Mouse (Mus musculus): ENCODE results near the gene Polh.
A peak's percentile ranks its signal among the peaks of the same experiment; 100 is the strongest.

The Polh gene

DNA sequence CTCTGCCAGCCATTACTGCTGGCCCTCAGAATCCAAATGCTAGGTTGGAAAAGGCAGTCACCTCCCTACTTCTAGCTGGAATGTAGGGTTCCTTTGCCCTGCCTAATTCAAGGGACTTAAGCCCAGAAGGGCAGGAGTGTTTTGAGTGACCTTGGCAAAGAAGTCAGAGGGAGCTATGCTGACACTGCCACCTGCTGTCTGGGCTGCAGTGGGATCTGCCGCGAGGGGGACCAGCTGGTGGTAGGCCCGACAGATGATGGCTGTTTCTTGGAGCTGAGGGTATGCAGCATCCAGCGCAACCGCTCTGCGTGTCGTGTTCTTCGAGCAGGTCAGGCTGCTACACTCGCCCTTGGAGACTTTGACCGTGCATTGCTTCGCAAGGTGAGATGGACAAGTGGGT is 35.4 kb downstream of the Polh start:
- no peak for DNase-seq (ENCODE audit: low spot score)

- DNase-seq (ENCODE audit: low spot score), result no peak
Measured at GRCm38 (mm10) chr17:46166270-46166669, 36.2 kb downstream of the Polh start.

DNA sequence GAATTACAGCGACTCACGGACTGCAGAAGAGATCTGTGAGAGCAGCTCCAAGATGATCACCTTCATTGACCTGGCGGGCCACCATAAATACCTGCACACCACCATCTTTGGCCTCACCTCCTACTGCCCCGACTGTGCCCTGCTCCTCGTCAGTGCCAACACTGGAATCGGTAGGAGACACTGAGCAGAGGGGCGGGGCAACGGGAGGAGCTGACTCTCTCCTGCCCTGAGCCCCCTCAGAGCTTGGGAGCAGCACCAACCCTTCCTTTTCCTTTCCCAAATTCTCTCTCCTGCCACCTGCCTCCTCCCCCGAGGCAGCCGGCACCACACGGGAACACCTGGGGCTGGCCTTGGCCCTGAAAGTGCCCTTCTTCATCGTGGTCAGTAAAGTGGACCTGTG is 37.0 kb downstream of the Polh start:
- DNase-seq (ENCODE audit: low spot score), result no peak

GRCm38 (mm10) chr17:46164791-46165190 is 37.7 kb downstream of the Polh start:
- no peak for DNase-seq (ENCODE audit: low spot score)

GRCm38 (mm10) chr17:46164301-46164700 is 38.1 kb downstream of the Polh start:
- DNase-seq (ENCODE audit: low spot score), result no peak

- no peak for DNase-seq (ENCODE audit: low spot score)
Measured at GRCm38 (mm10) chr17:46162951-46163421, 39.5 kb downstream of the Polh start.

GRCm38 (mm10) chr17:46162551-46162950 is 39.9 kb downstream of the Polh start:
- no peak for DNase-seq (ENCODE audit: low spot score)

GRCm38 (mm10) chr17:46161710-46162109 is 40.7 kb downstream of the Polh start:
- DNase-seq (ENCODE audit: low spot score), result no peak

- no peak for DNase-seq (ENCODE audit: low spot score)
Measured at GRCm38 (mm10) chr17:46161179-46161578, 41.3 kb downstream of the Polh start.

- peak; percentile 65 for DNase-seq (ENCODE audit: low spot score)
Measured at GRCm38 (mm10) chr17:46160686-46161085, 41.8 kb downstream of the Polh start, which contains the start of gene Gtpbp2. TSS of gene Gtpbp2 (plus strand) at chr17:46161032.

DNA sequence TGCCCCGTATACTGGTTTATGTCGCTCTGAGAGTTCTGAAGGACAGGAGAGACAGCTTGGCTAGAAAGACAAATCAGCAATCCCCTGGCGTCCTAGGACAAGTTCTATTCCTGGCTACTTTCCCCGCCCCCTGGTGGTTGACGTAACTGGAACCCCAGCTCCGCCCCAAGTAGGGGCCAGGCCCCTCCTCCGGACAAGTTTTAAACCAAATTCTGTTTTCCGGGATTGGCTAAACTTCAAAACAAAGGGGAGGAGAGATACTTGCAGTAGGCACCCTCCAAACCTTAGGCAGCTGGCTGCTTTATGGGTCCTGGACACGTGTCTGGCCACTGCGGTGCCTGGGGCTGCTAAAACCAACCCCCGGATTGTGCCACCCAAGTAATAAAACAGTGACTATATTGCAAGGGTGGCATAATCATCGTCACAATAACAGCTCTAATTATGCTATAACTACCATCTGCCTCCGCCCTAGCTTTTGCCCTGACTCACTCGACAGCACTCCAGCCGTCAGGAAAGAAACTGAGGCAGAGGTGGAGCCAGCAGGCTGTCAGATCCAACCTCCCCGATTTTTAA is 42.3 kb downstream of the Polh start:
- peak; percentile 69 for DNase-seq (ENCODE audit: low spot score)

DNA sequence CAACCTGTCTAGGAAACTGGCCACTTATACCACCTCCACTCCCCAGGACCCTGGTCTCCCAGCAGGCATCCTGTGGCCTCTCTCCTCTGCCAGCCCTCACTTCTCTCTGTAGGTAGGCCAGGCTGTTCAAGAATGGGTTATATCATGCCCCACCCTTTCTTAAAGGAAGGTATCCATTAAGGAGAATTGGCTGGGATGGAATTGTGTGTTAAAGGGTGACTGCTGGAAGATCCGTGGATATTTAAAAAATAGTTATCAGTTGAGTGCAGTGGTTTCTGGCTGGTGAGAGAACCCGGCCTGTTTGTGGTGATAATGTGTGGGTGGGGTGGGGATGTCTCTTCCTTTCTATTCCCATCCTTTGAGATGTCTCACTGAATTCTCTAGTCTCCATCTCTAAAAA is 43.2 kb downstream of the Polh start:
- DNase-seq (ENCODE audit: low spot score), result no peak

GRCm38 (mm10) chr17:46157131-46157530 is 45.3 kb downstream of the Polh start:
- DNase-seq (ENCODE audit: low spot score), result no peak

GRCm38 (mm10) chr17:46156680-46157079 is 45.8 kb downstream of the Polh start:
- DNase-seq (ENCODE audit: low spot score), result no peak

- no peak for DNase-seq (ENCODE audit: low spot score)
Measured at GRCm38 (mm10) chr17:46154336-46154735, 48.1 kb downstream of the Polh start.

DNA sequence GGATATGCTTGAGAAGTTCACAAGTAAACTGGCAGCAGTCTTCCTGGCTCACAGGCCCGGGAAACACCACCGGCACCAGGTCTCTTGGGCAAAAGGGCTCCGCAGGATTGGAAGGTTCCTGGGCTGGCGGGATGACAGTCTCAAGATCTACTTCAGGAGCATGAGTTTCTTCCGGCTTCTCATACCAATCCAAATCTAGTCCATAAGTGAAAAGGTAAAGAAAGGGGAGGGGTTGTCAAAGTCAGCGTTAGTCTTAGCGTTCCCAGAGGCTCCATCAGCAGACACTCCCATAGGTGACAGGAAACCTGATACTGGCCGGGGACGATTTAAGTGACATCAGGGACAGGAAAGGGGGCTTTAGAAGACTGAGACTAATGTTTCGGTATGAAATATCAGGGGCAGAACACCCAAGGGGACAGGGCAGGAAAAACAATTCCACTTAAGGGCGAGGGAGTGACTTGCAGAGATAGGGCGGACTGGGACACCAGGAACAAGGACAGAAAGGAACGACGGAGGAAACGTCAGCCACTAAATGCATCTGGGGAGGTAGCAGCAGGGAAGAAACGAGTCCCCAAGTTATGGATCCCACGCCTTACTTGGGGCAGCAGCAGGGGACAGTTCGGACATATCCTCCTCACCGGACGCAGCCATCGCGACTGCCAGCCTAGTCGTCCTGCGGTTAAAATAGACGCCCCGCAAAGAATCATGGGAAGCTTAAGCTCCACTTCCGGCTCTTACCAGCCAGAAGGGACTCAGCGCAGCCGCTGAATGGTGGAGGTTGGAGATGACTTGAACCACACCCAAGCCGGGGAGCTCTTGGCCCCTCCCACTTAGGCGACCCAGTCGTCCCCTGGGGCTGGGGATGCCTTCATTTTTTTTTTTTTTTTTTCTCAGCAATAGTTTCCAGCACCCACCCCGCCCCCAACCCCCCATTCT is 49.3 kb downstream of the Polh start, which contains the start of gene Mad2l1bp:
TSS of gene Mad2l1bp (minus strand) at position 707 of the 936 bp plus-strand sequence.
- peak; percentile 43 for DNase-seq (ENCODE audit: low spot score)

GRCm38 (mm10) chr17:46143578-46144423 is 58.6 kb downstream of the Polh start, which contains the start of gene Rsph9:
TSS of gene Rsph9 (minus strand) at chr17:46144216.
- peak; percentile 44 for DNase-seq (ENCODE audit: low spot score)

- no peak for DNase-seq (ENCODE audit: low spot score)
Measured at GRCm38 (mm10) chr17:46139872-46140271, 62.6 kb downstream of the Polh start.

DNA sequence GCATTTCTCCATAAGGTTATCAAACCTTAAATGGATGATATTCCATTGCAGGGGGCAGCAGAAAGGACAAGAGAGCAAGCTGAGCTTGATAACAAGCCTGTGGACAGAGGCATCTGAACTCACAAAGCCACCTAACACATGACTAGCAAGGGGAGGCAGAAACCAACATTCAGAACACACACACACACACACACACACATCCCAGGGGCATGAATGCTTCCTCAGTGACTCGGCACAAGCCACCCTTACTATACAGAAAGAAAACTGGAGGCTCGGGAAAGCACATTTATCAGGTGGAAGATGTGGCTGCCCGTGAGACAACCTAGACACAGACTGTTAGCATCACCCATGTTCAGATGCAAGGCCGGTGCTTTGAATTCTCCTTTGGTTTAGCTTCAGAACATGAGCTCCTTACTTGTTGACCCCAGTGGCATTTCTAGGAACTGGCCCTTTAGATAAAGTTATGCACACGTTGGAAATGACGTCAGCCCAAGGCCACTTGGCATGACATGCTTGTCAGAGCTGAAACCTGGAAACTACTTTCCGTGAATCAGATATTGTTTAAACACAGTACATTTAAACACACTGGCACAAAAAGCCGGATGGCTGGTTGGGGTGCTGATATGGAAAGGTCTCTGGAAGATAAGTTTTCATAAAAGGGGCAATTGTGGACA is 63.7 kb downstream of the Polh start:
- DNase-seq (ENCODE audit: low spot score), result no peak

- no peak for DNase-seq (ENCODE audit: low spot score)
Measured at GRCm38 (mm10) chr17:46132862-46133261, 69.6 kb downstream of the Polh start.

DNA sequence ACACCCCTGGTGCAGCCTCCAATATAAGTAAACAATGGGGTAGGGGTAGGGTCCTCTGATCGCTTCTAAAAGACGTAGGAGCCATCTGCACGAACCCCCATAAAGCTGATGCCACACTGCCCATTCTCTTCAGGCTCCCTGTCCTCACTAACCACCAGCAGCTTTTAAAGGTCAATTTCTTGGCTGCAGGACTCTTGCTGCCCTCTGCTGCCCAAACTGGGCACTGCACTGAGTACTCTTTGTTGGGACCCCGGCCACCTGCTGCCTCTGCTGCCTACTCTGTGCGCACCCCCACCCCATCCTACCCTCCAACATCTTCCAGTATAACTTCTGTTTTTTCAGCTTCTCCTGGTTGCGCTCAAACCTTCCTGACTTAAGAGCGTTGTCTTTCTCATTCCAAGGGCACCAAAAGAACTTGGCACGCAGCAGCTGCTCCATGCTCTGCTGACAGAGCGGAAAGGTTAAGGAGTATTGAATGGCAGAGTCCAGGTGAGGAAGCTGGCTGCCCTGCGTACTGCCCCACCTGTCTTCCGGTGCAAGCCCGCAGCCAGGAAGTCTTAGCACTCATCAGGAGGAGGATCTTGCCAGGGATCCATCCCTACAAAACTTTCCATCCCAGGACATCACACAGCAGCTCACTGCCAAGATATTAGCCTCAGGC is 70.3 kb downstream of the Polh start:
- DNase-seq (ENCODE audit: low spot score), result no peak
